Mouse (Mus musculus): ENCODE results near the gene Susd4. TPM values are rescaled to one million over a fixed set of nuclear protein-coding genes. Genes with fewer than 3 reads are reported as not detected.

Gene Susd4
- polyA plus RNA-seq, 1 experiment from 2014 or later = 5.8 TPM

GRCm38 (mm10) chr1:182914121-182914908 lies 150.7 kb downstream of the Susd4 start:
- no peaks in the 10 kb centered on the region for H3K27me3 ChIP-seq (ENCODE audit: control insufficient read depth, insufficient read depth, low read length)
- H3K4me1 ChIP-seq (ENCODE audit: control insufficient read depth in 2 of 2, insufficient read depth in 2 of 2, low read length in 2 of 2) = 0 out of 4 replicates have a peak, but pooled peaks cover 2 to 4% of the 10 kb centered on the region in 2 experiments
- H3K36me3 ChIP-seq (ENCODE audit: control insufficient read depth, insufficient read depth, low read length) = no peaks in the 10 kb centered on the region
- 84% methylated on average over 4 of the region's 4 CpGs for WGBS
- no peak overlapping the region for H3K4me2 ChIP-seq (ENCODE audit: low read length)
- no peak overlapping the region for H3K9ac ChIP-seq (ENCODE audit: low read length)
- H3K4me3 ChIP-seq (ENCODE audit: control insufficient read depth in 1 of 2, insufficient read depth in 1 of 2, low read depth in 1 of 2, low read length in 2 of 2) = no peak overlapping the region
- no peak overlapping the region for H3K27ac ChIP-seq (replicated peaks in 1 of 2; ENCODE audit: control insufficient read depth in 1 of 2, insufficient read depth in 1 of 2, low read depth in 2 of 2, low read length in 2 of 2)
- no peak for ATAC-seq (ENCODE audit: insufficient number of reproducible peaks, insufficient read depth, low FRiP score, low read depth)
- H3K9me3 ChIP-seq (ENCODE audit: control insufficient read depth, low read length) = peaks cover 4% of the 10 kb centered on the region

- no peak for ATAC-seq (ENCODE audit: insufficient number of reproducible peaks, insufficient read depth, low FRiP score, low read depth)
- no peak overlapping the region for H3K4me3 ChIP-seq (ENCODE audit: control insufficient read depth in 1 of 2, insufficient read depth in 1 of 2, low read depth in 1 of 2, low read length in 2 of 2)
- peaks cover 4% of the 10 kb centered on the region for H3K9me3 ChIP-seq (ENCODE audit: control insufficient read depth, low read length)
- H3K27me3 ChIP-seq (ENCODE audit: control insufficient read depth, insufficient read depth, low read length) = no peaks in the 10 kb centered on the region
- H3K36me3 ChIP-seq (ENCODE audit: control insufficient read depth, insufficient read depth, low read length) = no peaks in the 10 kb centered on the region
- H3K4me2 ChIP-seq (ENCODE audit: low read length) = no peak overlapping the region
- H3K27ac ChIP-seq (replicated peaks in 1 of 2; ENCODE audit: control insufficient read depth in 1 of 2, insufficient read depth in 1 of 2, low read depth in 2 of 2, low read length in 2 of 2) = no peak overlapping the region
- H3K9ac ChIP-seq (ENCODE audit: low read length) = no peak overlapping the region
- H3K4me1 ChIP-seq (ENCODE audit: control insufficient read depth in 2 of 2, insufficient read depth in 2 of 2, low read length in 2 of 2) = 0 out of 4 replicates have a peak, but pooled peaks cover 0 to 8% of the 10 kb centered on the region in 2 experiments
- whole genome bisulfite sequencing = 93% methylated on average over 5 of the region's 5 CpGs
Observed at GRCm38 (mm10) chr1:182916166-182916565, 152.5 kb downstream of the Susd4 start.

GRCm38 (mm10) chr1:182918718-182919346 lies 155.2 kb downstream of the Susd4 start:
- H3K27me3 ChIP-seq (ENCODE audit: control insufficient read depth, insufficient read depth, low read length) = no peaks in the 10 kb centered on the region
- no peaks in the 10 kb centered on the region for H3K9me3 ChIP-seq (ENCODE audit: control insufficient read depth, low read length)
- no peak overlapping the region for H3K9ac ChIP-seq (ENCODE audit: low read length)
- H3K4me3 ChIP-seq (ENCODE audit: control insufficient read depth in 1 of 2, insufficient read depth in 1 of 2, low read depth in 1 of 2, low read length in 2 of 2) = no peak overlapping the region
- 68% methylated on average over 8 of the region's 8 CpGs for WGBS
- H3K4me1 ChIP-seq (ENCODE audit: control insufficient read depth in 2 of 2, insufficient read depth in 2 of 2, low read length in 2 of 2) = peaks cover 2 to 7% of the 10 kb centered on the region in 2 experiments; a peak in 1 of 4 replicates
- H3K27ac ChIP-seq (replicated peaks in 1 of 2; ENCODE audit: control insufficient read depth in 1 of 2, insufficient read depth in 1 of 2, low read depth in 2 of 2, low read length in 2 of 2) = no peak overlapping the region
- no peak for ATAC-seq (ENCODE audit: insufficient number of reproducible peaks, insufficient read depth, low FRiP score, low read depth)
- no peak overlapping the region for H3K4me2 ChIP-seq (ENCODE audit: low read length)
- H3K36me3 ChIP-seq (ENCODE audit: control insufficient read depth, insufficient read depth, low read length) = no peaks in the 10 kb centered on the region

- Histone ChIP-seq H3K4me3 (ENCODE audit: control insufficient read depth in 1 of 2, insufficient read depth in 1 of 2, low read depth in 1 of 2, low read length in 2 of 2) (no peak overlapping the region), H3K27ac (replicated peaks in 1 of 2; ENCODE audit: control insufficient read depth in 1 of 2, insufficient read depth in 1 of 2, low read depth in 2 of 2, low read length in 2 of 2) (no peak overlapping the region), H3K9ac (ENCODE audit: low read length) (no peak overlapping the region), H3K4me1 (ENCODE audit: control insufficient read depth in 2 of 2, insufficient read depth in 2 of 2, low read length in 2 of 2) (peaks cover 2 to 7% of the 10 kb centered on the region in 2 experiments; a peak in 2 of 4 replicates), H3K9me3 (ENCODE audit: control insufficient read depth, low read length) (no peaks in the 10 kb centered on the region), H3K4me2 (ENCODE audit: low read length) (no peak overlapping the region), H3K27me3 (ENCODE audit: control insufficient read depth, insufficient read depth, low read length) (no peaks in the 10 kb centered on the region), H3K36me3 (ENCODE audit: control insufficient read depth, insufficient read depth, low read length) (no peaks in the 10 kb centered on the region)
- WGBS = 76% methylated on average over 4 of the region's 4 CpGs
- no peak for ATAC-seq (ENCODE audit: insufficient number of reproducible peaks, insufficient read depth, low FRiP score, low read depth)
Observed at GRCm38 (mm10) chr1:182922824-182923223, 159.2 kb downstream of the Susd4 start.

GRCm38 (mm10) chr1:182926465-182926864 lies 162.8 kb downstream of the Susd4 start:
- WGBS = 93% methylated on average over 6 of the region's 6 CpGs
- H3K9me3 ChIP-seq (ENCODE audit: control insufficient read depth, low read length) = no peaks in the 10 kb centered on the region
- H3K27ac ChIP-seq (replicated peaks in 1 of 2; ENCODE audit: control insufficient read depth in 1 of 2, insufficient read depth in 1 of 2, low read depth in 2 of 2, low read length in 2 of 2) = no peak overlapping the region
- H3K27me3 ChIP-seq (ENCODE audit: control insufficient read depth, insufficient read depth, low read length) = no peaks in the 10 kb centered on the region
- ATAC-seq (ENCODE audit: insufficient number of reproducible peaks, insufficient read depth, low FRiP score, low read depth) = no peak
- no peak overlapping the region for H3K9ac ChIP-seq (ENCODE audit: low read length)
- H3K4me2 ChIP-seq (ENCODE audit: low read length) = no peak overlapping the region
- peaks cover 0 to 2% of the 10 kb centered on the region in 2 experiments; a peak in 3 of 4 replicates for H3K4me1 ChIP-seq (ENCODE audit: control insufficient read depth in 2 of 2, insufficient read depth in 2 of 2, low read length in 2 of 2)
- no peak overlapping the region for H3K4me3 ChIP-seq (ENCODE audit: control insufficient read depth in 1 of 2, insufficient read depth in 1 of 2, low read depth in 1 of 2, low read length in 2 of 2)
- no peaks in the 10 kb centered on the region for H3K36me3 ChIP-seq (ENCODE audit: control insufficient read depth, insufficient read depth, low read length)

GRCm38 (mm10) chr1:182927878-182928851 lies 164.5 kb downstream of the Susd4 start:
- no peaks in the 10 kb centered on the region for H3K9me3 ChIP-seq (ENCODE audit: control insufficient read depth, low read length)
- H3K27ac ChIP-seq (replicated peaks in 1 of 2; ENCODE audit: control insufficient read depth in 1 of 2, insufficient read depth in 1 of 2, low read depth in 2 of 2, low read length in 2 of 2) = no peak overlapping the region
- no peak overlapping the region for H3K4me2 ChIP-seq (ENCODE audit: low read length)
- no peak overlapping the region for H3K9ac ChIP-seq (ENCODE audit: low read length)
- no peaks in the 10 kb centered on the region for H3K27me3 ChIP-seq (ENCODE audit: control insufficient read depth, insufficient read depth, low read length)
- H3K4me3 ChIP-seq (ENCODE audit: control insufficient read depth in 1 of 2, insufficient read depth in 1 of 2, low read depth in 1 of 2, low read length in 2 of 2) = no peak overlapping the region
- H3K36me3 ChIP-seq (ENCODE audit: control insufficient read depth, insufficient read depth, low read length) = no peaks in the 10 kb centered on the region
- WGBS = 73% methylated on average over 19 of the region's 19 CpGs
- ATAC-seq (ENCODE audit: insufficient number of reproducible peaks, insufficient read depth, low FRiP score, low read depth) = no peak
- H3K4me1 ChIP-seq (ENCODE audit: control insufficient read depth in 2 of 2, insufficient read depth in 2 of 2, low read length in 2 of 2) = no peaks in the 10 kb centered on the region; a peak in 2 of 4 replicates

- Histone ChIP-seq H3K9me3 (ENCODE audit: control insufficient read depth, low read length) (no peaks in the 10 kb centered on the region), H3K4me1 (ENCODE audit: control insufficient read depth in 2 of 2, insufficient read depth in 2 of 2, low read length in 2 of 2) (no peaks in the 10 kb centered on the region), H3K4me3 (ENCODE audit: control insufficient read depth in 1 of 2, insufficient read depth in 1 of 2, low read depth in 1 of 2, low read length in 2 of 2) (no peak overlapping the region), H3K4me2 (ENCODE audit: low read length) (no peak overlapping the region), H3K27me3 (ENCODE audit: control insufficient read depth, insufficient read depth, low read length) (no peaks in the 10 kb centered on the region), H3K27ac (replicated peaks in 1 of 2; ENCODE audit: control insufficient read depth in 1 of 2, insufficient read depth in 1 of 2, low read depth in 2 of 2, low read length in 2 of 2) (no peak overlapping the region), H3K36me3 (ENCODE audit: control insufficient read depth, insufficient read depth, low read length) (no peaks in the 10 kb centered on the region), H3K9ac (ENCODE audit: low read length) (no peak overlapping the region)
- ATAC-seq (ENCODE audit: insufficient number of reproducible peaks, insufficient read depth, low FRiP score, low read depth) = no peak
- WGBS = 23% methylated on average over 4 of the region's 6 CpGs
Observed at GRCm38 (mm10) chr1:182935469-182935868, 171.8 kb downstream of the Susd4 start.

All from heart, embryonic 14.5 days (tissue).